Mouse (Mus musculus) CD4-positive, CD25-positive, alpha-beta regulatory T cell, adult 2 months (primary cell): ENCODE results near the gene Zfp354c.

Source experiments
- DNase-seq: peaks from one replicate; pipeline ENCODE4 v3.0.0-alpha.2; 2012; ENCODE audit warnings: low read depth, low spot score

The Zfp354c gene

GRCm38 (mm10) chr11:50827010-50827953, at the start of gene Zfp354c:
Gene Zfp354c (minus strand): TSS chr11:50827724.
- DNase-seq: peak; percentile 81

- peak; percentile 50 for DNase-seq
Observed at GRCm38 (mm10) chr11:50850989-50851601, 23.6 kb upstream of the Zfp354c start.

- DNase-seq: peak; percentile 41
Observed at GRCm38 (mm10) chr11:50850177-50850735, 22.7 kb upstream of the Zfp354c start, which contains the start of gene Grm6. Gene Grm6 (plus strand): TSS chr11:50850685.

- peak; percentile 20 for DNase-seq
Observed at GRCm38 (mm10) chr11:50849310-50849709, 21.8 kb upstream of the Zfp354c start.

GRCm38 (mm10) chr11:50848520-50849137, 21.1 kb upstream of the Zfp354c start:
- no peak for DNase-seq

- peak; percentile 31 for DNase-seq
Observed at GRCm38 (mm10) chr11:50847047-50847446, 19.5 kb upstream of the Zfp354c start.

- no peak for DNase-seq
Observed at GRCm38 (mm10) chr11:50845951-50846350, 18.4 kb upstream of the Zfp354c start.

- peak; percentile 89 for DNase-seq
Observed at GRCm38 (mm10) chr11:50841023-50841735, 13.7 kb upstream of the Zfp354c start, which contains the start of gene Zfp879. Gene Zfp879 (minus strand): TSS chr11:50841552.

GRCm38 (mm10) chr11:50835727-50836126, 8.2 kb upstream of the Zfp354c start:
- DNase-seq: peak; percentile 75

GRCm38 (mm10) chr11:50826214-50826613, 1.3 kb downstream of the Zfp354c start:
- DNase-seq: no peak

- no peak for DNase-seq
Observed at GRCm38 (mm10) chr11:50814233-50814632, 13.3 kb downstream of the Zfp354c start.

GRCm38 (mm10) chr11:50798836-50799235, 28.7 kb downstream of the Zfp354c start:
- peak; percentile 48 for DNase-seq

GRCm38 (mm10) chr11:50797674-50798073, 29.9 kb downstream of the Zfp354c start:
- DNase-seq: no peak

GRCm38 (mm10) chr11:50771006-50771405, 56.5 kb downstream of the Zfp354c start:
- DNase-seq: no peak

GRCm38 (mm10) chr11:50768995-50769749, 58.4 kb downstream of the Zfp354c start:
- peak; percentile 77 for DNase-seq

- peak; percentile 54 for DNase-seq
Observed at GRCm38 (mm10) chr11:50767039-50767438, 60.5 kb downstream of the Zfp354c start.

GRCm38 (mm10) chr11:50766461-50766860, 61.1 kb downstream of the Zfp354c start:
- no peak for DNase-seq
